Mouse (Mus musculus): ENCODE data around the gene Pard6a. TPM values are rescaled to one million over a fixed set of nuclear protein-coding genes. Genes with fewer than 3 reads are reported as not detected.

Gene Pard6a
- polyA plus RNA-seq (2017; shearing (Covaris generic)): 10 to 100 TPM in 1 of 2 experiments, 1 to 10 TPM in 1; 8.3 to 10.2 TPM

DNA sequence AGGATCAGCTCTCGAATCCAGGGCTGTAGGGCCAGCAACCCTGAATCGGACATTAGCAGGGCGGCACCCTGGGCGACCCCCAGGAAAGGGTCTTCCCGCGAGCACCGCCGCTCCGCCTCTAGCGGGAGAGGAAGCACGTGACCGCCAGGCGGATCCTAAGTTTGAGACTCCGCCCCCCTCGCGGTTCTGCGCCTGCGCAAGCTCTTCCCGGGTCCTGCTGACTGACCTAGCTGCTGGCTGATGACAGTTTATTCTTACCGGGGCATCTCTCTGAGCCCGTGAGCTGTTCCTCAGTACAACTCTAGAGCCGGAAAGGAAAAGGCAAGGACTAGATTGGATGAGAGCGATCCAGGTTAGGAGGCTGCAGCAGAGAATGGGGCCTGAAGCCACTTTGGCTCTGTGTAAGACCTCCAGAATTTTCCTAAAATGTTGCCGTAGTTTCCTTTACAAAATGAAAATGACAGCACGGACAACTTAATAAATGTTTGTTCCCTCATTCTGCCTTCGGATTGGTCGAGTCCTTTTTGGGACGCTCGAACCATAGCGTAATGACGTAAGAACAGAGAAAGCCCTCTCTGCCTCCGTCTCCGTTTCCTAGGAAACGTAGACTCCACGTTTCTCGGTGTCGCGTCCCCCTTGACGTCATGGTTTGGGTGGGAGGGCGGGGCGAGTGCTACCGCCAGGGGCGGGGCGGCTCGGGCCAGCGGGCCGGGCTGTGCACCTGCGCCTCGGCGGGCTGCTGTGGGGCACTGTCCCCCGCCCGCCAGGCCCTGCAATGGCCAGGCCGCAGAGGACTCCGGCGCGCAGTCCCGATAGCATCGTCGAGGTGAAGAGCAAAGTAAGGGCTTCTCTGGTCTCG, at the start of gene Pard6a, which contains the start of gene Acd:
TSS of gene Pard6a (plus strand) at position 183 of the 859 bp plus-strand sequence.
TSS of gene Acd (minus strand) at position 137 of the 859 bp plus-strand sequence.

DNA sequence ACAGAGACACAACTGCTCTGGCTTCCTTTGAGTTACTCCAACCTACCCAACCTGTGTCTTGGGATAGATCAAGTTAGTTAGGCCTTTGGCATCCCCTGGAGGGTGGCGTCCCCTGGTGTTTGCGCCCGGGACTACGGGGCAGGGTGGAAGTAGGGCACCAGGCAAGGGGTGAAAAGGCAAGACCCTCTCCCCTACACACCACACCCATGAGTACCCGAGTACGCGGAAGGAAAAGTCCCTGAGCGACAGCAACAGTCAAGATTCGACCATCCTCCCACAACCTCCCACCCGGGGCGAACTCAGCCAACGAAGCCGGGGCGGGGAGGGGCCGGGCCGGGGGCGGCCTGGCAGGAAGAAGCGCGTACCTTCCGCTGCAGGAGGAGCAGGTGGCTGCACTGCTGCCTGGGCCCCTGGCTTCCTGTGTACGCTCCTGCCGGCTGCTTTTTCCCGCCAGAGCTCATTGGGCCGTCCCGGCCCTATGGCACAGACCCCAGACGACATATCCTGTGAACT, 15.1 kb upstream of the Pard6a start, which contains the start of gene Carmil2:
TSS of gene Carmil2 (plus strand) at position 479 of the 513 bp plus-strand sequence.

DNA sequence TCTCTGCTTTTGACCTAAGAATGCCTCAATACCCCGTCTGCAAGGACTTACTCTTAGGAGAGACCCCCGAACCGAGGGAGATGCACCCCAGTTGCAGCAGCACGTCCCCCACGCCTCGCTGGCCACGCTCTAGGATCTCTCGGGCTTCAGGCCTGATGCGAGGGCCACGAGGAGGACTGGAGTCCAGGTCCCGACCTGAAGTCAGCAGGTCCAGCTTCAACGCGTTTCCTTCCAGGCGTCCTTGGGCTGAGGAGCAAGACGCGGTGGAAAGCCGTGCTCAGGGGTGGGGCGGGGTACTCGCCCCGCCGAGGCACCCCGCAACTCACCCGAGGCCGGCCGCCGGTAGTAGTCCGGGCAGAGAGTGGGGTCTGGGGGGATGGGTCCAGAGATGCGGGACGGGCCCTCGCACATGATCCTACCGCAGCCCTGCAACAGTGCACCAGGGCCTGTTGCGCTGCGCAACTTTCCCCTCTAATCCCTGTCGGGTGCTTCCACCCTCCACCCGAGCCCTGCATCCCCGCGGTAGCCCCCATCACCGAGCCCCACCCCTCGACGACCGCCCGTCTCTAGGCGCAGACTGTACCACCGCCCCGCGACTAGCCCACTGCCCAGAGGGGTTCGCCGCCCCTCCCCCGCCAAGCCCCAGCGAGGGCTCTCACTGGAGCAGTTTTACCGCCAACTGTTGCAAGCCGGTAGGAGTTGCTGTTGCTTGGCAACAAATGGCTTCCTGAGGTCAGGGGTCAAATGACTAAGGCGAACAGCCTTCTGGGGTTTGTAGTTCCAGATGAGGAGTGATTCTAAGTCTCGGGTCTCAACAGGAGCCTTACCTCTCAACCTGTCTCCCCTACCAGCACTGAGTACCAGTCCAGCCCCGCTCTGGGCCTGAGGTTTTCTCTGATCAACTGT, 6.8 kb downstream of the Pard6a start, which contains the start of the genes 4933405L10Rik and Enkd1:
TSS of gene 4933405L10Rik (plus strand) at position 158 of the 906 bp plus-strand sequence.
TSS of gene Enkd1 (minus strand) at position 713 of the 906 bp plus-strand sequence.

Other genes starting within 250 kb of the Pard6a start
- 1 to 10 TPM in 1 of 2 experiments, not detected in 1; 1.8 TPM for gene Tppp3, start 229.6 kb upstream of the Pard6a start, polyA plus RNA-seq (2017; shearing (Covaris generic))
- gene Zdhhc1, start 204.2 kb upstream of the Pard6a start, polyA plus RNA-seq (2017; shearing (Covaris generic)): 1 to 10 TPM; 1.5 to 4.3 TPM
- under 1 TPM in 1 of 2 experiments, not detected in 1; 0.37 TPM for gene Hsd11b2, start 182.4 kb upstream of the Pard6a start, polyA plus RNA-seq (2017; shearing (Covaris generic))
- gene Atp6v0d1, start 135.1 kb upstream of the Pard6a start, polyA plus RNA-seq (2017; shearing (Covaris generic)): 10 to 100 TPM; 56.2 to 62.2 TPM
- 10 to 100 TPM; 13.2 to 18.4 TPM for gene Ripor1, start 95.9 kb upstream of the Pard6a start, polyA plus RNA-seq (2017; shearing (Covaris generic))
- 100 to 1,000 TPM; 174 to 204 TPM for gene Ctcf, start 64.6 kb upstream of the Pard6a start, polyA plus RNA-seq (2017; shearing (Covaris generic))
- under 1 TPM in 1 of 2 experiments, not detected in 1; 0.90 TPM for gene Agrp, start 63.8 kb upstream of the Pard6a start, polyA plus RNA-seq (2017; shearing (Covaris generic))
- gene Carmil2, start 14.9 kb upstream of the Pard6a start, polyA plus RNA-seq (2017; shearing (Covaris generic)): 100 to 1,000 TPM in 1 of 2 experiments, 10 to 100 TPM in 1; 90.8 to 130 TPM
- gene Acd, start within 50 bp of the Pard6a start, polyA plus RNA-seq (2017; shearing (Covaris generic)): 10 to 100 TPM; 65.1 to 65.6 TPM
- gene 4933405L10Rik, start 6.5 kb downstream of the Pard6a start, polyA plus RNA-seq (2017; shearing (Covaris generic)): under 1 TPM in 1 of 2 experiments, not detected in 1; 0.26 TPM
- gene Enkd1, start 7.1 kb downstream of the Pard6a start, polyA plus RNA-seq (2017; shearing (Covaris generic)): 1 to 10 TPM; 1.8 to 6.9 TPM
- gene Gfod2, start 57.5 kb downstream of the Pard6a start, polyA plus RNA-seq (2017; shearing (Covaris generic)): 1 to 10 TPM; 2.1 to 4.7 TPM
- gene Ranbp10, start 126.2 kb downstream of the Pard6a start, polyA plus RNA-seq (2017; shearing (Covaris generic)): 10 to 100 TPM; 23.7 to 27.1 TPM
- under 1 TPM in 1 of 2 experiments, not detected in 1; 0.10 TPM for gene Tsnaxip1, start 126.6 kb downstream of the Pard6a start, polyA plus RNA-seq (2017; shearing (Covaris generic))
- gene Cenpt, start 152.1 kb downstream of the Pard6a start, polyA plus RNA-seq (2017; shearing (Covaris generic)): 10 to 100 TPM; 12.8 to 21.8 TPM
- 10 to 100 TPM; 26.6 to 30.2 TPM for gene Thap11, start 154.0 kb downstream of the Pard6a start, polyA plus RNA-seq (2017; shearing (Covaris generic))
- 10 to 100 TPM in 1 of 2 experiments, 1 to 10 TPM in 1; 8.9 to 11.9 TPM for gene Nutf2, start 159.4 kb downstream of the Pard6a start, polyA plus RNA-seq (2017; shearing (Covaris generic))
- gene Edc4, start 179.7 kb downstream of the Pard6a start, polyA plus RNA-seq (2017; shearing (Covaris generic)): 10 to 100 TPM; 49.6 to 60.5 TPM
- gene Nrn1l, start 192.4 kb downstream of the Pard6a start, polyA plus RNA-seq (2017; shearing (Covaris generic)): under 1 TPM; 0.47 to 0.92 TPM
- 10 to 100 TPM; 18.0 to 22.4 TPM for gene Pskh1, start 199.3 kb downstream of the Pard6a start, polyA plus RNA-seq (2017; shearing (Covaris generic))
- gene Ctrl, start 232.7 kb downstream of the Pard6a start, polyA plus RNA-seq (2017; shearing (Covaris generic)): 1 to 10 TPM; 1.7 to 2.0 TPM
- gene Psmb10, start 237.3 kb downstream of the Pard6a start, polyA plus RNA-seq (2017; shearing (Covaris generic)): 100 to 1,000 TPM; 512 to 532 TPM
- under 1 TPM in 1 of 2 experiments, not detected in 1; 0.52 TPM for gene Lcat, start 242.2 kb downstream of the Pard6a start, polyA plus RNA-seq (2017; shearing (Covaris generic))

All from activated CD4-positive, CD25-positive, alpha-beta regulatory T cell (primary cell).